Mouse (Mus musculus) thymus, adult 2 months (tissue): ENCODE measurements around the gene Akr1c14.

Source experiments
- CTCF ChIP-seq: fragments of 200-500 bp; IDR thresholded peaks from 2 replicates; pipeline ENCODE4 v1.5.1; 2012; ENCODE audit warnings: mild to moderate bottlenecking, control low read depth, low read length, moderate library complexity, borderline replicate concordance; ENCODE audit not compliant: control insufficient read depth, poor library complexity, insufficient read depth; ENCODE audit errors: extremely low read depth
- POLR2A ChIP-seq: fragments of 200-500 bp; IDR thresholded peaks from 2 replicates; pipeline ENCODE4 v1.6.1; 2012; ENCODE audit warnings: mild to moderate bottlenecking, low read length, control low read depth, moderate library complexity; ENCODE audit not compliant: control insufficient read depth, poor library complexity, insufficient read depth; ENCODE audit errors: extremely low read depth

DNA sequence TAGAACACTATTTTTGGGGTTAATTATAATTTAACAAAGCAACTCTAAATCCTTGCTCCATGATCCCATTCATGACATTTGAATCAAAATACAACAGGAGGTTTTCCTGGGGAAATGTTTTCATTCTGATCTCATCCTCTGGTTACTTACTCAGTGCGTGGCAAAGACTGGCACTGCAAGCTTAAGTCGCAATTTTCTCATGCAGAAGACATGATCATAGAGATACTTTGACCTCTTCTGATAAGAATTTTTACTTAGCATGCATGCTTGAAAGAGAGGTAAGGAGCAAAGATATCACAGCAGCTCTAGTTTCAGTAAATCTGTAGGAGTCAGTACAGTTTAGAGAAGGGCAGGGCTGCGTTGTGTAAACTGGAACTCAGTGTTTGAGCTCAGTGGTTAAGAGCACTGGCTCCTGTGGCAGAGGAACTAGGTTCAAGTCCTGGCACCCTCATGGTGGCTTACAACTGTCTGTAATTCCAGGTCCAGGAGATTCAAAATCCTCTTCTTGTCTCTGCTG lies 11.5 kb downstream of the Akr1c14 start:
- TF ChIP-seq POLR2A (no peak), CTCF (no peak)
